Mouse (Mus musculus) bone marrow, adult 2 months (tissue): ENCODE measurements around the gene Tarbp1.

Experiments used
- CTCF ChIP-seq: fragments of 200-500 bp; IDR thresholded peaks from 2 replicates; pipeline ENCODE4 v1.5.1; 2011; ENCODE audit warnings: low read length, control low read depth; ENCODE audit not compliant: control insufficient read depth, insufficient read depth
- POLR2A ChIP-seq: fragments of 200-500 bp; IDR thresholded peaks from 2 replicates; pipeline ENCODE4 v1.6.1; 2011; ENCODE audit warnings: low read depth, mild to moderate bottlenecking, control low read depth, low read length, borderline replicate concordance; ENCODE audit not compliant: control insufficient read depth

DNA sequence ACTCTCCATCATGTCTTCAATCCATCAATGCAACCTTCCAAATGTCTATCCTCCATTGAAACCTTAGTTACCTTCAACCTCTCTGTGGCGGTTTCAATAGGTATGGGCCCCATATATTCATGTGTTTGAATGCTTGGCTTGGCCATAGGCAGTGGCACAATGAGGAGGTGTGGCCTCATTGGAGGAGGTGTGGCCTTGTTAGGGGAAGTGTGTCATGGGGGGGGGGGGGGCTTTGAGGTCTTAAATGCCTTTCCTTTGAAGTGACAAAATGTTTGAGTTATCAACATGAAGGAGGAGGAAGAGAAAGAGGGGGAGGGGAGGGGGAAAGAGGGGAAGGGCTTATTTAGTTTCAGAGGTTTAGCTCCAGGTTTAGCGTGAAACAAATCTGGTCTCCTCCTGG is 5.5 kb upstream of the Tarbp1 start:
- TF ChIP-seq CTCF (no peak), POLR2A (no peak)
